Mouse (Mus musculus) intestine, postnatal 0 days (tissue): ENCODE results near the gene Mcpt1. TPM values are rescaled to one million over a fixed set of nuclear protein-coding genes. Genes with fewer than 3 reads are reported as not detected.
"Not testable (repeated sequence)": the region's sequence is repeated elsewhere in the genome, so short reads cannot be mapped to it uniquely, and the experiment has no call there.

Source experiments
- ATAC-seq: fragments of 200-750 bp; cut with Nextera tagmentation; 2 replicates; pipeline ENCODE4 v1.8.0; 2017; ENCODE audit warnings: mild to moderate bottlenecking, moderate TSS enrichment, moderate library complexity
- H3K27ac ChIP-seq: fragments of 300-500 bp; sonication (generic); 2 replicates; pipeline ENCODE4 v1.5.1; 2014; ENCODE audit warnings: mild to moderate bottlenecking, low read depth, low read length, moderate library complexity
- H3K27me3 ChIP-seq: fragments of 300-500 bp; sonication (generic); replicated peaks from 2 replicates; pipeline ENCODE4 v1.6.1; 2014; ENCODE audit warnings: low read length, mixed read lengths; ENCODE audit not compliant: control insufficient read depth, insufficient read depth
- H3K36me3 ChIP-seq: fragments of 300-500 bp; sonication (generic); 2 replicates; pipeline ENCODE4 v1.6.1; 2014; ENCODE audit warnings: mild to moderate bottlenecking, moderate library complexity; ENCODE audit not compliant: control insufficient read depth, insufficient read depth
- H3K4me1 ChIP-seq: fragments of 300-500 bp; sonication (generic); replicated peaks from 2 replicates; pipeline ENCODE4 v1.6.1; 2014; ENCODE audit warnings: antibody characterized with exemption, low read length, mixed read lengths; ENCODE audit not compliant: control insufficient read depth, insufficient read depth
- H3K4me2 ChIP-seq: fragments of 300-500 bp; sonication (generic); replicated peaks from 2 replicates; pipeline ENCODE4 v1.6.1; 2014; ENCODE audit warnings: low read depth, mild to moderate bottlenecking, moderate library complexity
- H3K4me3 ChIP-seq: fragments of 300-500 bp; sonication (generic); 2 replicates; pipeline ENCODE4 v1.5.1; 2014; ENCODE audit warnings: low read depth, low read length
- H3K9ac ChIP-seq: fragments of 300-500 bp; sonication (generic); 2 replicates; pipeline ENCODE4 v1.6.1; 2014; ENCODE audit warnings: mild to moderate bottlenecking, low read depth, low read length
- H3K9me3 ChIP-seq: fragments of 300-500 bp; sonication (generic); 2 replicates; pipeline ENCODE4 v1.6.1; 2016; ENCODE audit warnings: mixed run types; ENCODE audit not compliant: control insufficient read depth
- CTCF ChIP-seq: sonication (generic); IDR thresholded peaks from 2 replicates; pipeline ENCODE4 v1.5.1; 2016; ENCODE audit warnings: low read depth, mild to moderate bottlenecking, control low read depth, antibody characterized with exemption, moderate library complexity
- WGBS: fragments of 180-500 bp; shearing (Covaris S2); extraction: QIAGEN DNeasy Blood & Tissue Kit; methylation state at CpG from one replicate; pipeline ENCODE4 v1.1.7; 2014; 5-methylcytosine and 5-hydroxymethylcytosine counted together
- polyA plus RNA-seq: library from polyadenylated mRNA; unstranded; fragments of >200 nt; fragmentation: Nextera tagmentation; extraction: Ambion mirVana; gene quantifications from 2 replicates; pipeline ENCODE4 v1.2.1, GENCODE M21; 2015

Mcpt1 gene
- polyA plus RNA-seq: 0.12 and 0.34 TPM in 2 replicates

DNA sequence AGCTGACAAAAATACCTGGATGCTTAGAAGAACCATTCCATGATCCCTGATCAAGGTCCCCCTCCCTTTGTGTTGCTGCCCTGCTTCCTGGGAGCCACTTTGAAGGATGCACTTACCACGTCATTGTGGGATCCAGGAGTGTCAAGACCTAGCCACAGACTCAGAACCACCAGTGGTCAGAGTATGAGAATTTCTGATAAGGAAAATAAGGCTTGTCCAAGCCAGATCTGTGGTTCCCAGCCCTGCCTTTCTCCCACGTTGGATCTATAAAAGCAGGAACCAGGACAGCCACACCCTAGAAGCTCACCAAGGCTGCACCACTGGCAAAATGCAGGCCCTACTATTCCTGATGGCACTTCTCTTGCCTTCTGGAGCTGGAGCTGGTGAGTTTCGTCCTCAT is at the start of gene Mcpt1:
TSS of gene Mcpt1 (plus strand) at position 301 of the 400 bp plus-strand sequence.
- ATAC-seq, H3K4me3 ChIP-seq, H3K9ac ChIP-seq, H3K9me3 ChIP-seq, H3K27ac ChIP-seq, H3K4me1 ChIP-seq, H3K36me3 ChIP-seq, H3K4me2 ChIP-seq, H3K27me3 ChIP-seq: not testable (repeated sequence)
- 61% methylated on average over 3 of the region's 3 CpGs for WGBS

- not testable (repeated sequence) for ATAC-seq, H3K4me3 ChIP-seq, H3K4me1 ChIP-seq, H3K9me3 ChIP-seq, H3K9ac ChIP-seq, H3K27ac ChIP-seq, H3K36me3 ChIP-seq, H3K27me3 ChIP-seq, H3K4me2 ChIP-seq
- WGBS: 23% methylated on average over 1 of the region's 3 CpGs
Measured at GRCm38 (mm10) chr14:55987464-55987863, 30.3 kb upstream of the Mcpt1 start.

DNA sequence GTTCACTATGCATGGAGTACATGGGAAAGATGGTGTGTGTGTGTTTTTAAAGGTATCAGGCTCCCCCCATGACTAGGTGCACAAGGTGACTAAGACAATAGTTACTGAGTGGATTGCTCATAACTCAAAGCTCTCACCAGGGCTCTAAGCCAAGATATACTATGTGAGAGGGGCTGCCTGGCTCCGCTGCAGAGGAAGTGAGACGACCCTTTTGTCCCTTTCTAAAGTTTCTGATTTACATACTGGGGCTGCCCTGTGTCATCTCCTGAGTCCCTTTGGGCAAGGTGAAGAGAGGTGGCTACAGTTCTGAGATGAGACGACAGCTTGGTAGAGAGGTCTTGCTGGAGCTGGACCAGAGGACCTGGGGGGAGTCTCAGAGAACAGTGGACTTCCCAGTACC is 4.6 kb upstream of the Mcpt1 start:
- H3K36me3 ChIP-seq: no peaks in the 10 kb centered on the region
- H3K27ac ChIP-seq: no peak overlapping the region
- H3K9me3 ChIP-seq: no peaks in the 10 kb centered on the region
- WGBS: 73% methylated on average over 3 of the region's 3 CpGs
- TF ChIP-seq CTCF: no peak
- no peaks in the 10 kb centered on the region for H3K27me3 ChIP-seq
- no peaks in the 10 kb centered on the region for H3K4me1 ChIP-seq
- no peak overlapping the region for H3K9ac ChIP-seq
- no peak for ATAC-seq
- H3K4me3 ChIP-seq: no peak overlapping the region
- H3K4me2 ChIP-seq: no peak overlapping the region

DNA sequence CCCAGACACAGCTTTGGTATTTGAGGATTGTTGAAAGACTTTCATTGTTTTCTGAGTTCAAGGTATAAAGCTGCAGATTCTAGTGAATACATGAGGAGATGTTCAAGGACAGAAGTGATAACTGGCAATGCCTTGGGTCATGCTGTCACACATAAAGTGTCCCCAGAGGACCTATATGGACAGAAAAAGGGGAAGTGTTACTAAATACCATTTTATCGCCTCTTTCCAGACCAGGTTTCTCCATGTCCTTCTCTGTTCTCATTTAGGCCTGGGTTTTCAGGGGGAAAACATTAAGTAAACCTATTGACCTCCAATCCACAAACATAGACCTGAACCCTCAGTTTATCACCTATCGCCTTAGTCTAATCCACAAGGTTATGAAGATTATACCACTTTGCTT is 3.8 kb upstream of the Mcpt1 start:
- Histone ChIP-seq H3K9me3 (no peaks in the 10 kb centered on the region), H3K9ac (no peak overlapping the region), H3K36me3 (no peaks in the 10 kb centered on the region), H3K27ac (no peak overlapping the region), H3K4me2 (no peak overlapping the region), H3K4me1 (no peaks in the 10 kb centered on the region), H3K27me3 (no peaks in the 10 kb centered on the region), H3K4me3 (no peak overlapping the region)
- 93% methylated on average over 2 of the region's 2 CpGs for WGBS
- no peak for TF ChIP-seq CTCF
- ATAC-seq: no peak

DNA sequence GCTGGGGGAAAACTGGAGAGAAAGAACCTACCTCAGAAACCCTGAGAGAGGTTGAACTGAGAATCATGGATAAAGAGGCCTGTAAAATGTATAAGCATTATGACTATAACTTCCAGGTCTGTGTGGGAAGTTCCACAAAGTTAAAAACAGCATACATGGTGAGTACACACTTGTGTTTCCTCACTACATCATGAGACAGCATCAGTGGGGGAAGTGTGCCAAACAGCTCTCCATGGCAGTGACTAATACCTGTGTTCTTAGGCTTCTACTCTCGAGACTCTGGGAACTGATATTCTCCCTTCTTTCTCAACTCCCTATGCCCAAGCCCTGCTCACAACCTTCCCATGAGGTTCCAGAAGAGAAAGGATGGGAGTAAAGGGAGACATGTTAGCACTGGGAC is 1.7 kb downstream of the Mcpt1 start:
- Histone ChIP-seq H3K4me2 (no peak overlapping the region), H3K36me3 (no peaks in the 10 kb centered on the region), H3K27me3 (no peaks in the 10 kb centered on the region), H3K9me3 (no peaks in the 10 kb centered on the region), H3K4me1 (no peaks in the 10 kb centered on the region), H3K4me3 (no peak overlapping the region), H3K9ac (no peak overlapping the region), H3K27ac (no peak overlapping the region)
- ATAC-seq: no peak
- TF ChIP-seq CTCF: no peak
- WGBS: 70% methylated on average over 1 of the region's 1 CpGs

DNA sequence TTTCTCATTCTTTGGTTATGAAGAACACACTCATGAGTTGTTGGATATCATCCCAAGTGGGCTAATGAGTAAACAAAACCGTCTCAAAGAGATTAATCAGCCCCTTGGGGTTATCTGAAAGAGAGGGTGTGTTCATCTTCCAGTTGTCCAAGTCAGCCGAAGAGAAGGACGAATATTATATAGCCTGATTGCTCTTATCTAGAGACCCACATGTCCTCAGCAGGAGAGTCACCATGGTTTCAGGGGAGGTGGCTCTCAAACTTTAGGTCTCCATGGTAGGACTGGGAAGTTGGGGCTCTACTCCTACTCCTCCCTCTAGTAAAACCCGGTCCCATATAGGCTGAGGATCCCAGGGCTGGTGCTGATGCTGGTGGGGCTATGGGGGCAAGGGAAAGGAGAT is 3.5 kb downstream of the Mcpt1 start:
- not testable (repeated sequence) for H3K9me3 ChIP-seq, H3K4me3 ChIP-seq, ATAC-seq, H3K36me3 ChIP-seq, H3K4me1 ChIP-seq, H3K4me2 ChIP-seq, H3K27ac ChIP-seq, H3K9ac ChIP-seq, H3K27me3 ChIP-seq
- WGBS: 43% methylated on average over 3 of the region's 4 CpGs

GRCm38 (mm10) chr14:56030395-56030794 is 12.6 kb downstream of the Mcpt1 start, which contains the start of gene Mcpt9:
Gene Mcpt9 (minus strand): TSS chr14:56030495.
- H3K27ac ChIP-seq, H3K27me3 ChIP-seq, H3K9ac ChIP-seq, H3K36me3 ChIP-seq, H3K9me3 ChIP-seq, H3K4me1 ChIP-seq, ATAC-seq, H3K4me3 ChIP-seq, H3K4me2 ChIP-seq: not testable (repeated sequence)
- 77% methylated on average over 2 of the region's 3 CpGs for WGBS
